Mouse (Mus musculus) lung, embryonic 15.5 days (tissue): ENCODE measurements around the gene Ubl5. TPM values are rescaled to one million over a fixed set of nuclear protein-coding genes. Genes with fewer than 3 reads are reported as not detected.

Source experiments
- ATAC-seq: fragments of 200-750 bp; cut with Nextera tagmentation; 2 replicates; pipeline ENCODE4 v1.8.0; 2017; ENCODE audit warnings: moderate number of reproducible peaks, borderline replicate concordance; ENCODE audit not compliant: low FRiP score, low TSS enrichment; ENCODE audit errors: extremely low read depth
- H3K27ac ChIP-seq: fragments of 300-500 bp; sonication (generic); 2 replicates; pipeline ENCODE4 v1.5.1; 2015; ENCODE audit warnings: moderate library complexity, mild to moderate bottlenecking, inconsistent platforms
- H3K27me3 ChIP-seq: fragments of 300-500 bp; sonication (generic); 2 replicates; pipeline ENCODE4 v1.6.1; 2015; ENCODE audit warnings: inconsistent platforms
- H3K36me3 ChIP-seq: fragments of 300-500 bp; sonication (generic); 2 replicates; pipeline ENCODE4 v1.6.1; 2015; ENCODE audit warnings: inconsistent platforms
- H3K4me1 ChIP-seq: fragments of 300-500 bp; sonication (generic); 2 replicates; pipeline ENCODE4 v1.6.1; 2015; ENCODE audit warnings: inconsistent platforms
- H3K4me2 ChIP-seq: fragments of 300-500 bp; sonication (generic); 2 replicates; pipeline ENCODE4 v1.6.1; 2015; ENCODE audit warnings: inconsistent platforms, mild to moderate bottlenecking, moderate library complexity
- H3K4me3 ChIP-seq: fragments of 300-500 bp; sonication (generic); 2 replicates; pipeline ENCODE4 v1.5.1; 2015; ENCODE audit warnings: mild to moderate bottlenecking, inconsistent platforms
- H3K9ac ChIP-seq: fragments of 300-500 bp; sonication (generic); 2 replicates; pipeline ENCODE4 v1.6.1; 2015; ENCODE audit warnings: inconsistent platforms
- H3K9me3 ChIP-seq: fragments of 300-500 bp; sonication (generic); 2 replicates; pipeline ENCODE4 v1.6.1; 2016; ENCODE audit warnings: inconsistent platforms
- WGBS: fragments of 180-500 bp; shearing (Covaris S2); methylation state at CpG from one replicate; pipeline ENCODE4 v1.1.7; 2015; 5-methylcytosine and 5-hydroxymethylcytosine counted together
- polyA plus RNA-seq: library from polyadenylated mRNA; unstranded; fragments of >200 nt; fragmentation: Nextera tagmentation; extraction: Ambion mirVana; gene quantifications from 2 replicates; pipeline ENCODE4 v1.2.1, GENCODE M21; 2015

Gene Ubl5
- polyA plus RNA-seq, 1 experiment from 2014 or later = 369 TPM

DNA sequence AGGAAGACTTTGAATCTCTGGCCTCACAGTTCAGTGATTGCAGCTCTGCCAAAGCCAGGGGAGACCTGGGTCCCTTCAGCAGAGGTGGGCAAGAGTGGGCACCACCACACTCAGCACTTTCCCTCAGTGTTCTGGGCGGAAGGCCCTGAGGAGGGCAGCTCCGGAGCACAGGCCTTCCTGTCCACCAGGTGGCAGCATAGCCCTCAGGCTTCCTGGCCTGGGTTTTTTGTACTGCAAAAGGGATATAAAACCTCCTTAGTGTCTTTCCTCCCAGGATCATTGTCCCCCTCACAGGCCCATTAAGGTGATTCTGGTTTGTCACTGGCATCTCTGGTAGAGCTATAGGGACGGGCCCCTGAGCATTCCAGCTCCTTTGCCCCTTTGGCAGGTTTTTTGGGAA lies 19.6 kb downstream of the Ubl5 start:
- Histone ChIP-seq H3K27me3 (no peaks in the 10 kb centered on the region), H3K9ac (no peak overlapping the region), H3K4me3 (no peak overlapping the region), H3K36me3 (peaks cover 65% of the 10 kb centered on the region), H3K9me3 (no peaks in the 10 kb centered on the region), H3K4me2 (no peak overlapping the region), H3K27ac (no peak overlapping the region), H3K4me1 (no peaks in the 10 kb centered on the region)
- ATAC-seq = no peak
- WGBS = 48% methylated on average over 3 of the region's 3 CpGs

DNA sequence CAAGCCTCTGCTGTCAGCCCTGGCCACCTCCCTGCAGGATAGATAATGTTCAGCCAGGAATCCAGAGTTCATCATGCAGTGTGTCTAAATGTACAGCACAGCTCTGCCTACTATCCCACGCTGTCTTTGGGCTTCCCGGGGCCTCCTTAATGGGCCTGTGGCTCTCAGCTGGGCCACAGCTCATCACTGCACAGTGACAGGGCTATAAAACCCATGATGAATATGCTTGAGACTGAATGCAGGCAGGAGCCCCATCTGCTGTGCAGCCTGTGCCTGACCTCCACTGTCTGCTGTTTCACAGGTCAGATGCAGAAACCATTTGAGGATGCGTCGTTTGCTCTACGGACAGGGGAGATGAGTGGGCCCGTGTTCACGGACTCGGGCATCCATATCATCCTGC lies 20.2 kb downstream of the Ubl5 start:
- 92% methylated on average over 8 of the region's 8 CpGs for WGBS
- ATAC-seq = no peak
- Histone ChIP-seq H3K9ac (no peak overlapping the region), H3K4me3 (no peak overlapping the region), H3K4me1 (no peaks in the 10 kb centered on the region), H3K9me3 (no peaks in the 10 kb centered on the region), H3K27me3 (no peaks in the 10 kb centered on the region), H3K27ac (no peak overlapping the region), H3K36me3 (peaks cover 59% of the 10 kb centered on the region), H3K4me2 (no peak overlapping the region)

DNA sequence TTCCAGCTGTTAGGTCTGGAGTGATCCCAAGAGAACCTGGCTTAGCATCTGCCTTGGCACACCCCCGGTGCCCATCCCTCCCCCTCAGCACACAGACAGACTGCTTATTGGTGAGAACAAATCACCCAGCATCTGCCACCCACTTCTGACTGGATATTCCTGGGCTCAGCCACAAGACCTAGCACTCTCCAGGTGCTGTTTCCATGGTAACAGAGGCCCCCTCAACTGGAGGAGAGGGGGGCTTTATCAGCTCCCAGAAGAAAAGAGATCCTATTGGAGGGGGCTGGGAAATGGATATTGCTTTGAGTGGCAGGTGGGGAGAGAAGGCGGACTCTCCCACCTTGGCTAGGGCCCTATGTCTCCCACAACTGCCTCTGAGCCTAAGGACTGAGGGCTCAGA lies 21.3 kb downstream of the Ubl5 start:
- no peak for ATAC-seq
- H3K36me3 ChIP-seq = peaks cover 48% of the 10 kb centered on the region
- no peak overlapping the region for H3K27ac ChIP-seq
- H3K4me3 ChIP-seq = no peak overlapping the region
- WGBS = 82% methylated on average over 2 of the region's 2 CpGs
- no peaks in the 10 kb centered on the region for H3K27me3 ChIP-seq
- H3K9me3 ChIP-seq = no peaks in the 10 kb centered on the region
- no peak overlapping the region for H3K4me2 ChIP-seq
- no peak overlapping the region for H3K9ac ChIP-seq
- H3K4me1 ChIP-seq = no peaks in the 10 kb centered on the region

GRCm38 (mm10) chr9:20664366-20664765 lies 21.7 kb downstream of the Ubl5 start:
- H3K9ac ChIP-seq = no peak overlapping the region
- 87% methylated on average over 2 of the region's 2 CpGs for WGBS
- no peaks in the 10 kb centered on the region for H3K27me3 ChIP-seq
- no peak overlapping the region for H3K4me3 ChIP-seq
- H3K27ac ChIP-seq = no peak overlapping the region
- peaks cover 44% of the 10 kb centered on the region for H3K36me3 ChIP-seq
- no peak for ATAC-seq
- H3K9me3 ChIP-seq = no peaks in the 10 kb centered on the region
- H3K4me1 ChIP-seq = no peaks in the 10 kb centered on the region
- H3K4me2 ChIP-seq = no peak overlapping the region

GRCm38 (mm10) chr9:20664982-20665637 lies 22.4 kb downstream of the Ubl5 start:
- Histone ChIP-seq H3K4me3 (no peak overlapping the region), H3K27ac (no peak overlapping the region), H3K4me1 (no peaks in the 10 kb centered on the region), H3K4me2 (no peak overlapping the region), H3K9ac (no peak overlapping the region), H3K9me3 (no peaks in the 10 kb centered on the region), H3K36me3 (peaks cover 37% of the 10 kb centered on the region), H3K27me3 (no peaks in the 10 kb centered on the region)
- ATAC-seq = no peak
- 67% methylated on average over 5 of the region's 5 CpGs for WGBS

- no peak overlapping the region for H3K4me2 ChIP-seq
- H3K27me3 ChIP-seq = no peaks in the 10 kb centered on the region
- peaks cover 29% of the 10 kb centered on the region for H3K36me3 ChIP-seq
- H3K27ac ChIP-seq = no peak overlapping the region
- 28% methylated on average over 8 of the region's 8 CpGs for WGBS
- ATAC-seq = no peak
- H3K9me3 ChIP-seq = no peaks in the 10 kb centered on the region
- no peak overlapping the region for H3K9ac ChIP-seq
- H3K4me3 ChIP-seq = no peak overlapping the region
- no peaks in the 10 kb centered on the region for H3K4me1 ChIP-seq
These were observed 23.2 kb downstream of the Ubl5 start for GRCm38 (mm10) chr9:20665925-20666324.

DNA sequence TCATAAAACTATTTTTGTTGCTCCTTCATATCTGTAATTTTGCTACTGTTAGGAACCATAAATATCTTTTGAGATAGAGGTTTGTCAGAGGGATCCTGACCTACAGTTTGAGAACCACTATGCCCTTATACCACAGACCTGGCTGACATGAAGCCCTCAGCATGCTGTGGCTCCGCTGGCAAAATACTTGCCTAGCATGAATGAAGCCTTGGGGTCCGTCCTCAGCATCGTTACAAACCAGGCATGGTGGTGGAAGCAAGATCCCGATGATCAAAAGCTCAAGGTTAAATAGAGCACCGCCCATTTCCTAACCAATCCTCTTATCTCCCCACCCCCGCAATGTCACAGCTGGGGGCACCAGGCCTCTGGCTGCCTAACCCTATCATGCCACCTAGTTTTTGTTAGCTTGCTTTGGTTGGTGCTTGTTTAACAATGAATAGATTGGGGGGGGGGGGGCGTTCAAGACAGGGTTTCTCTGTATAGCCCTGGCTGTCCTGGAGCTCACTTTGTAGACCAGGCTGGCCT lies 23.9 kb downstream of the Ubl5 start:
- Histone ChIP-seq H3K9ac (no peak overlapping the region), H3K4me1 (no peaks in the 10 kb centered on the region), H3K27ac (no peak overlapping the region), H3K4me2 (no peak overlapping the region), H3K36me3 (peaks cover 28% of the 10 kb centered on the region), H3K4me3 (no peak overlapping the region), H3K27me3 (no peaks in the 10 kb centered on the region), H3K9me3 (no peaks in the 10 kb centered on the region)
- ATAC-seq = no peak
- WGBS = 12% methylated on average over 7 of the region's 7 CpGs

GRCm38 (mm10) chr9:20668065-20668464 lies 25.4 kb downstream of the Ubl5 start:
- Histone ChIP-seq H3K4me1 (no peaks in the 10 kb centered on the region; the same call in 1 of the 2 replicates), H3K9ac (no peak overlapping the region), H3K9me3 (no peaks in the 10 kb centered on the region), H3K4me2 (no peak overlapping the region), H3K27ac (no peak overlapping the region), H3K4me3 (no peak overlapping the region), H3K27me3 (no peaks in the 10 kb centered on the region), H3K36me3 (peaks cover 13% of the 10 kb centered on the region)
- 88% methylated on average over 22 of the region's 22 CpGs for WGBS
- no peak for ATAC-seq

DNA sequence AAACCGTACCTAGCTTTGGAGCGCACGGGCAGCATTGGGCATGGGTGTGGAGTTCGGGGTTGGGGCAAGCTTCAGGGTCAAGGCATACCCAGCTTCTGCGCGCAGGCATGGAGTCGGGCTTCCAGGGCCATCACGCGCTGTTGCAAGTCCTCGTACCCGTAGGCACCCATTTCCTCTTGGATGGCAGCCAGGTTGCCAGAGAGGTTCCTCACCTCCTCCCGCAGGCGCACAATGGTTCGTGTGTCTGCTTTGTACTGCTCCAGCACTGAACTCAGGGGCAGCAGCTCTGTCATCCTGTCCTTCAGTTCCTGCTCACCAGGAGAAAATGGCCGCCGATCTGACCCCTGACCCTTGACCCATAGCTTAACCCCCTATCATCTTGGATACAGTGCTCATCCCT lies 29.4 kb downstream of the Ubl5 start:
- Histone ChIP-seq H3K27me3 (no peaks in the 10 kb centered on the region), H3K9me3 (no peaks in the 10 kb centered on the region), H3K27ac (no peak overlapping the region), H3K4me2 (no peak overlapping the region), H3K4me3 (no peak overlapping the region), H3K4me1 (no peaks in the 10 kb centered on the region; the same call in 1 of the 2 replicates), H3K36me3 (no peaks in the 10 kb centered on the region), H3K9ac (no peak overlapping the region)
- WGBS = 70% methylated on average over 16 of the region's 16 CpGs
- no peak; the same call in 1 of the 2 replicates for ATAC-seq

DNA sequence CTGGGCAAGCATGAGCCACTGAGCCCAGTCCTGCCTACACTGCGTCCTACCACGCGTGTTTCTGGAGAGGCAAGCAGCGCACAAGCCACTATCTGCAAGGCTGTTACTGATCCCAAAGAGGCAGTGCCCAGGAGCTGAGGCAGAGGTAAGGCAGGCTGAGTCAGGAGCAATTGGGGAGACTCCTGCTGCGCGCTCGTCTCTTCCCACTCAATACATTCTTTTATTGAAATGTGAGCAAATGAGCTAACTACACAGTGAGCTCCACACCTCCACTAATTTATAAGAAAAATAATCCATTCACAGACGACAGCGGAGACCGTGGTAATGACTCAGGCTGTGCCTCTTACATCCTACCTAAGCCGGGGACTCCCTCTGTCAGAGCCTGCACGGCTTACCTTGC lies 35.2 kb downstream of the Ubl5 start:
- no peak overlapping the region for H3K4me2 ChIP-seq
- no peaks in the 10 kb centered on the region for H3K36me3 ChIP-seq
- no peak for ATAC-seq
- H3K9ac ChIP-seq = no peak overlapping the region
- H3K4me3 ChIP-seq = no peak overlapping the region
- no peaks in the 10 kb centered on the region for H3K27me3 ChIP-seq
- no peaks in the 10 kb centered on the region for H3K9me3 ChIP-seq
- WGBS = 86% methylated on average over 12 of the region's 12 CpGs
- no peaks in the 10 kb centered on the region for H3K4me1 ChIP-seq
- H3K27ac ChIP-seq = no peak overlapping the region

DNA sequence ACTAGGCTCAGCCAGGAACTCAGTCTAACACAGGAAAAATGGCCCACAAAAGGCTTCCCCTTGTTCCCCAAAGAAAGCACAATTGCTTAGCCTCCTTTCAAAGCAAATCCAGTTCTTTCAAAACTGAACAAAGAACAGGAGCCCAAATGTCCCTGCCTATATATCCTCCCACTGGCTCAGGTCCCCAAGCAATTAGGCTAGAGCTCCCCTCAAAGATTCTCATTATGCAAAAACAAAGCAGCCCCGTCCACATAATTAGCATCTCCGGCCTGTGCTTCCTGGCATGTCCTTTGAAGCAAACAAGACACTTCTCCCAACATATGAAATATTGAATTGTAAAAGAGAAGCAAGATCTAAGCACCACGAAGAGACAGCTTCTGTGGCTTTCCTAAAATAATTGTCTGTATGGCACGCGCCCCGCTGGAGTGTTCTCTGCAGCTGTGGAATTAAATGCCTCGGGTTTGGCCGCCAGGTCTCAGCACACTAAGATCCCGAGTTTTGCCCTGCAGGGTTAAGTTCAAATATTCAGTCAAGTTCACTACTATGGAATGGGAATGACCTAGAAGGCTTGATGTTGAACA lies 37.8 kb downstream of the Ubl5 start:
- Histone ChIP-seq H3K4me2 (no peak overlapping the region), H3K27me3 (no peaks in the 10 kb centered on the region), H3K9me3 (no peaks in the 10 kb centered on the region), H3K27ac (no peak overlapping the region), H3K36me3 (no peaks in the 10 kb centered on the region), H3K4me3 (no peak overlapping the region), H3K4me1 (no peaks in the 10 kb centered on the region), H3K9ac (no peak overlapping the region)
- WGBS = 73% methylated on average over 9 of the region's 9 CpGs
- ATAC-seq = no peak

- Histone ChIP-seq H3K4me1 (no peaks in the 10 kb centered on the region), H3K9me3 (no peaks in the 10 kb centered on the region), H3K27ac (no peak overlapping the region), H3K4me3 (no peak overlapping the region), H3K9ac (no peak overlapping the region), H3K27me3 (no peaks in the 10 kb centered on the region), H3K36me3 (no peaks in the 10 kb centered on the region), H3K4me2 (no peak overlapping the region)
- ATAC-seq = no peak
- 44% methylated on average over 7 of the region's 7 CpGs for WGBS
These were observed 39.1 kb downstream of the Ubl5 start for GRCm38 (mm10) chr9:20681546-20682388.
